Mouse (Mus musculus): Measurements from ENCODE around the gene Ccl17.
A peak's percentile ranks its signal among the peaks of the same experiment; 100 is the strongest.
"Not testable (repeated sequence)": the region's sequence is repeated elsewhere in the genome, so short reads cannot be mapped to it uniquely, and the experiment has no call there.

The Ccl17 gene

DNA sequence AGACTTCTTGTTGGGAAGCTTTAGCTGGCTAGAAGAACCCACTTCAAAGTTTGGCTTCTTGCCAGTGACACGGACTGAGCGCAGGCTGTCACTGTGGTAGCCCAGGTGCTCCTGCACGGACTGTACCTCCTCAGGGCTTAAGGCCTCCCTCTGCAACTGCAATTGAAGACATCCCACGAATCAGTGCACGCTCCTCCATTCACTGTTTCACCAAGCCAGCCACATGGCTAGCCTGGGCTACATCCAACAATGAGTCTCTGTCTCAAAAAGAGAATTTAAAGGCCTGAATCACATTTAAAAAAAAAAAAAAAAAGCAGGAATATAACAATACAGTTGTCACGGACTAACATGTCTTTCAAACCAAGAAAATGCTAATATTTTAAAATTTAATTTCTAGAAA, 18.0 kb downstream of the Ccl17 start:
- DNase-seq: no peak

DNA sequence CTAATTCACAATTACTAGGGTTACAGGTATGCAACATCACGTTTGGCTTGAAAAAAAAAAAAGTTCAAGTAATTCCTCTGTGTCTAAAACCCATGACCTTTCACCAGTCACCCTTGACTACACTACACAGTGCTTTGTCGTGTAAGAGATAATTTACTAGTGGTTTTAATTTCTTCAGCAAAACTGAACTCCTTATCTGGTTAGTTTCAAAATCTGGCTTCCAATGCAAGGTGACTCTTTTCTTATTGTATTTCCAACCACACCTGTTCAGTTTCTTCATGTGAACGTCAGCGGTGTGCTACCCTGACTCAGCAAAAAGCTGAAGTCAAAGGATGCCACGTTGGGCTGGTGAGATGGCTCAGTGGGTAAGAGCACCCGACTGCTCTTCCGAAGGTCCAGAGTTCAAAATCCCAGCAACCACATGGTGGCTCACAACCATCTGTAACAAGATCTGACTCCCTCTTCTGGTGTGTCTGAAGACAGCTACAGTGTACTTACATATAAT, 23.7 kb downstream of the Ccl17 start:
- not testable (repeated sequence) for DNase-seq

DNA sequence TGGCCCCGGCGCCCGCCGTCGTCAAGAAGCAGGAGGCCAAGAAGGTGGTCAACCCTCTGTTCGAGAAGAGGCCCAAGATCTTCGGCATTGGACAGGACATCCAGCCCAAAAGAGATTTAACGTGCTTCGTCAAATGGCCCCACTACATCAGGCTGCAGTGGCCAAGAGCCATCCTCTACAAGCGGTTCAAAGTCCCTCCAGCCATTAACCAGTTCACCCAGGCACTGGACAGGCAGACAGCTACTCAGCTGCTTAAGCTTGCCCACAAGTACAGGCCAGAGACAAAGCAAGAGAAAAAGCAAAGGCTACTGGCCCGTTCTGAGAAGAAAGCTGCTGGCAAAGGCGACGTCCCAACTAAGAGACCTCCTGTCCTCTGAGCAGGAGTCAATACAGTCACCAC, 25.5 kb downstream of the Ccl17 start:
- not testable (repeated sequence) for DNase-seq

DNA sequence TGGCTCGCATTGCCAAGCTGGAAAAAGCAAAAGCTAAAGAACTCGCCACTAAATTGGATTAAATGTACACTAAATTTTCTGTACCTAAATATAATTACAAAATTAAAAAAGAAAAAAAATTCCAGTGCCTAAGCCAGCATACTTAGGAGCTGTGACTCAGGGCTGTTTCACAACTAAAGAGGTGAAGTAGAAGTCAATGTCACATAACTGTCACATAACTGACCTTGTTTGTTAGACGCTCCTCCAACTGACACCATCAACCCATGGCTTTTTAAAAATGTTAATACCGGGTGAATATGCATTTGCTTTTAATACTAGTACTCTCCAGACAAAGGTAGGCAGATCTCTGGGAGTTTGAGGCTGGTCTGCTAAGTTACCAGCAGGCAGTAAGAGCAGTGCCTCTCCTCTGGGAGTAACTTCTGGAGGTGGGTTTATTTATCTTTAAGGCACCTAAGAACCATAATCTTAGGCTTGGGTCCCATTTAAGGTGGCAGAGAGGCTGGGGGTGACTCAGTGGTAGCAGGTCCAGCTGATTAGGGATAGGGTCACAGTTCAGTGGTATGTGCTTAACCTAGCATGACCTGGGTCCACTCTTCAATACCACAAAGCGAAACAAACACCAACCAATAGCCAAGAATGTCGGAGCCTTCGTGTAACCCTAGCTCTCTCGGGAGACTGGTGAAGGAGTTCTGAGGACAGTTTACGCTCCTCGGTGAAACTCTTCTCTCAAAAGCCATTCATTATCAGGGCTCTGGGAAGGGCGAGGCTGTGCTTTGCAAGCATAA, 26.4 kb downstream of the Ccl17 start:
- no peak for DNase-seq

DNA sequence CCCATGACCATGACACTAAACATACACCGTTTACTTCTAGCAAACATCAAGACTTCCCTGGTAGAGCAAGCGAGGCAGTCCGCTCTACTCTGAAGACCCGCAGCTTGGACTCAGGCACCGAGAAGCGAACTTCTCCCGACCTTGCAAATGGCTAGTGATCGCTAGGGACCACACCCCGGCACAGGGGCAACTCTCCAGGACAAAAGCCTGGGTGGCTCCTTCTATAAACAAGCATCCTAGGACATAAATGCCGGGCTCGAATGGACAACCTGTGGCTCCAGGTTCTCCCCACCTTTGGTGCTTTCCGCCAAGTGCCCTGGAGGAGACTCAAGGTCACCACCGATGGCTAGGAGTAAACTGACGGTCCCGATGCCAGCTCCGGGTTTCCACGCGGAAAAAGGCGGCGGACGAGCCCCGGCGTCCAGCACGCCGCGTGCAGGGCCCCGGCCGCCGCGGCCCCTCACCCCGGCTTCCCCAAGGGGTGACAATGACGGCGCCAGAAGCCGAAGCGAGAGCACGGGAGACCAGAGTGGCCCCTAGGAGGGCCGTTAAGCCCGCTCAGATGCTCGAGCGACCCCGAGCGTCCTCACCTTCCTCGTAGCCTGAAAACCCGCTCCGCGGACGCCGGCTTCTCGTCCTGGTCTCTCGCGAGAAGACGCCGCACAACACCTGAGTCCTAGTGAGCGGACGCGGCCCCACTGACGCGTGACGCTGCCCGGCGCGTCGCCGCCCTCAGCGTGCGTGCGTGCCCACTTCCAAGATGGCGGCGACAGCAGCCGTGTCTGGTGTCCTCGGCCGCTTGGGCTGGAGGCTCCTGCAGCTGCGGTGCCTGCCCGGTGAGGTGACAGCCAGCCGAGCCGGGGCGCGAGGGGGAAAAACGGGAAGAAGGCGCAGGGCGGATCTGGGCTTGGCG, 27.7 kb downstream of the Ccl17 start, which contains the start of the genes Coq9 and Ciapin1:
Coq9 (plus strand) TSS at position 660 of the 913 bp plus-strand sequence.
Ciapin1 (minus strand) TSS at position 697 of the 913 bp plus-strand sequence.
- peak; percentile 98 for DNase-seq

DNA sequence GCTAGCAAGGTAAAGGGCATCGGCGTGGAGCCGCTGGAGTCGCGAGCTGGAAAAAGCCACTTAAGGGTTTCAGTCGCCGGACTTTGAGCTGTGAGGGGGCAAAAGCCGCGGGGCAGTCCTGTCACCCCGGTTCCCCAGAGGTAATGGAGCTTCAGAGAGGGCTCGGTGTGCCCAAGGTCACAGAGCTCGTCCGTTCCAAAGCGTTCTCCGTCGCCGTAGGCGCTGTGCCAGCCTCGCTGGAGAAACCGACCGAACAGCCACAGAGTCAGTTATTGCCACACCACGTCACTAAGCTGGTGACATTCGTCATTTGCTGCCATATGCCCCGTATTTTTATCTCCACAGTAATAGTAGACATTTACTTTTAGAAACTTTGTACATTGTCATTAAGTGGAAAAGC, 28.3 kb downstream of the Ccl17 start:
- peak; percentile 83 for DNase-seq

DNA sequence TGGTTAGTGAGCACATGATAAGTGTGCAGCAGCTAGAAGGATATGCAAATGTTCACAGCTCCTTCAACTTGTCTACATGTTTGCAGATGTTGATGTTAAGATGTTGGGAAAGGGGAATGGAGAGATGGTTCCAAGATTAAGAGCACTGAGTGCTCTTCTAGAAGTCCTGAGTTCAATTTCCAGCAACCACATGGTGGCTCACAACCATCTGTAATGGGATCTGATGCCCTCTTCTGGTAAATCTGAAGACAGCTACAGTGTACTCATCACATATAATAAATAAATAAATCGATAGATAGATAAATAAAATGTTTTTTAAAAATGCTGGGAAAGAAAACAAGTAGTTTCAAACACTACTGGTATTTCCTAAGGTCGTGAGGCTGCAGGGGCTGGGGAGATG, 30.9 kb downstream of the Ccl17 start:
- DNase-seq: no peak

DNA sequence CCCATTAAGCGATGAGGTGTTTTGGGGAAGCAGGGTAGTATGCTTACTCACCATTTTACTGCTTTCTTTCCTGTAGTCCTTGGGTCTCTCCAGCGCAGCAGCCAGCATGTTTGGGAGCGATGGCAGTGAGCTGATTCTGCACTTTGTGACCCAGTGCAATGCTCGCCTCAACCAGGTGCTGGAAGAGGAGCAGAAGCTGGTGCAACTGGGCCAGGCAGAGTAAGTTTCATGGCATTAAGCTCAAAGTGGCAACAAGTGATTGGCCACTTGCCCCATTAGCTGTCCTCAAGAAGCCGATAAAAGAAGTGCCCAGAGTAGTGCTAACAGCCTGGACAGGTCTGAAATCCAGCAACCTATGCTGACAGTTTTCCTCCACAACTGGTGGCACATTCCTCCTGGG, 39.8 kb downstream of the Ccl17 start:
- no peak for DNase-seq

DNA sequence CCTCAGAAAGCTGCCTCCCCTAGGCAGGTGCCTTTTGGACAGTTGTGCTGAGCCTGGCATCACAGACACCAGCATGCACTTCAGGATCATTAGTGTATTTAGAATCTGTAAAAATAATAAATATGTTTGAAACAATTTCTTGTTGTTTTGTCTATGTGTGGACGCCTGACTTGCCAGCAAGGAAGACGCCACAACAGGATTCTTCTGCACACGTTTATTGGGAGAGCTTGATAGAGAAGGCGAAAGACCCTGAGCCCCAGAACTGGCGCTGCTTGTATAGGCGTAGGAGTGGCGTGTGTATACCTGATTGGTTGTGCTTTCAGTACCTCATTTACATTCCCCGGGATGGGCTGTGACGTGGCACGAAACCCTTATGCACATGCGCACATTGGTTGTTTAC, 44.5 kb downstream of the Ccl17 start:
- not testable (repeated sequence) for DNase-seq

DNA sequence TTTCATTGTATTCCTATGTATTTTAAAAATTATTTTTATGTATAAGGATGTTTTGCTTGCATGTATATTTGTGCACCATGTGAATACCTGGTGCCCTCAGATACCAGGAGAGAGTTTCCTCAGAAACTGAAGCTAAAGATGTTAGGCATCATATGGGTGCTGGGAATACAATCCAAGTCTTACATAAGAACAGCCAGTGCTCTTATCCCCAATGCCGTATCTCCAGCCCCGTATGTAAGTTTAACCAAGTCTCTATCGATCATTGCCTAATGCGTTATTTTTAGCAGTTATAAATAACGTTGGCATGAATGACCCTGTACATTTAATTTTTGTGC, 46.7 kb downstream of the Ccl17 start:
- DNase-seq: no peak

DNA sequence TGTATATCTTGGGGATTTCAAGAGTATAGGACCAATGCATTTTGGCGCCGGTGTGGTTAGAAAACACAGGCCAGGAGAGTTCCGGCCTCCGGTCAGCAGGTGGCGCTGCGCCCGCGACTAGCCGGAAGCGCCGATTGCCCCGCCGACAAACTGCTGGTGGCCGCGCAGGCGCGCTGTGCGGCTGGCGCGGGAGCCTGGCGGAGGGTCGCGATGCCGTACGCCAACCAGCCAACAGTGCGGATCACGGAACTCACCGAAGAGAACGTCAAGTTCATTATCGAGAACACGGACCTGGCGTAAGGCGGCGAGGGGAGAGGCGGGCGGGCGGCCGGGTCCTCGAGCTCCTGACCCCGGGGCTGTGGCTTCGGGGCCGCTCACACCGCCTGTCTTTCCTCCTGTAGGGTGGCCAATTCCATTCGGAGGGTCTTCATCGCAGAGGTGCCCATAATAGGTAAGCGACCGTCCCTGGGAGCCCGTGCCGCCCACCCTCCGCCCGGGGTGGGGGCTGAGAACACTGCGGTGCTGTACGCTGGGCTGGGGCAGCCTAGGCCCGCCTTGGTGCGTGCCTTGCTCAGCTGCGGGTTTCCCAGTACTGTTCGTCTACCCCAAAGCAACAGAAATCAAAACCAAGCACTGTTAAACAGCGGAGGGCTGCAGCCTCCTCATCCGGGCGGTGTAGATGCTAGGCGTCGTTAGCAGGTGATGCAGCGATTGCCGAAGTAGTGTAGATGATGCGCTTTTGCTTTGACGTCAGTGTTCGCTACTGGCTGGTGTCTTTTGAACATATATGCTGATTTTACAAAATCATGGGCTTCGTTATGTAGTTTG, 47.3 kb downstream of the Ccl17 start, which contains the start of gene Polr2c:
Polr2c (plus strand) TSS at position 105 of the 828 bp plus-strand sequence.
- peak; percentile 95 for DNase-seq

DNA sequence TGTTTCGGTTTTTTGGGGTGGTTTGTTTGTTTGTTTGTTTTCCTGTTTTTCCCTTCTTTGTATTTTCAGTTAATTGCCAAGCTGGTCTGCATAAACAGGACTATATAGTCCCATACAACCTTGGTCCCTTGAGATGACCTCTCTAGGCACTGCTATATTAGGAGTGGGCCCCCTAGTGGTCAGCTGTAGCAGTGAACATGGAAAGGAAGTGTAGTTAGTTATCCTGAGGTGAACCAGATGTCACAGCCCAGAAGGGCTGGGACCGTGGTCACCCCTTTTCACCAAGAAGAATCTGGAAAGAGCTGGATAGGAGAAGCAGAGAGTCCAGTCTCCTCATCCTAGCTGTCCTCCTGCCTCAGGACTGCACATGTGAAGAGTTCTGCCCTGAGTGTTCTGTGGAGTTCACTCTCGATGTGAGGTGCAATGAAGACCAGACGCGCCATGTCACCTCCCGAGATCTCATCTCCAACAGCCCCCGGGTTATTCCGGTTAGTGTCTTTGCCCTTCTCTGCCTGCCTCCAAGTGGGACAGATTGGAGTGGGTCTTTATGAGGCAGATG, 51.2 kb downstream of the Ccl17 start:
- DNase-seq: peak; percentile 87

All from kidney, postnatal 10 days (tissue).